Mouse (Mus musculus) B cell, adult 62 days (primary cell): ENCODE results near the gene Bcl3. TPM values are rescaled to one million over a fixed set of nuclear protein-coding genes. Genes with fewer than 3 reads are reported as not detected.

Experiments
- total RNA-seq: library from RNA; stranded (reverse); gene quantifications from 4 replicates; pipeline ENCODE4 v1.2.4, GENCODE M21; 2023

The Bcl3 gene
- total RNA-seq, result 57.3 to 76.7 TPM (median 71.4 TPM) in 4 replicates

DNA sequence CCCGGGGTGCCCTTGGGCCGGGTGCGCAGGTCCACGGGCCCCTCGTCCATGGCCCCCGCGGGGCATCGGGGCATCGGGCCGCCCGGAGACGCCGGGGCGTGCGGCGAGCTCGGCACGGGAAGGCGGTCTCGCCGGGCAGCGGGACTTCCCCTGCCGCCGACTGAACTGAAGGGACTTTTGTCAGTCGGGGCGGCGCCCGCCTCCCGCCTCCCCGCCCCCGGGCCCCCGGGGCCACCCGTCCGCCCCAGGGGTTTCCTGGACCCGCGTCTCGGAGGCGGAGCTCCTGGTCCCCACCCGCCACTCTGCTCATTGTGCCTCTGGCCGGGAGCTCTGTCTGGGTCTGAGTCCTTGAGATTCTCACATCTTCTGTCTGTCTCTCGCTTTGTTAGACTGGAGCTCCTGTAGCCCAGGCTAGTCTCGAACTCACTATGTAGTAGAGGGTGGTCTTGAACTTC lies at the start of gene Bcl3:
Gene Bcl3, minus strand, starts transcription at position 167 of the 455 bp plus-strand sequence.

DNA sequence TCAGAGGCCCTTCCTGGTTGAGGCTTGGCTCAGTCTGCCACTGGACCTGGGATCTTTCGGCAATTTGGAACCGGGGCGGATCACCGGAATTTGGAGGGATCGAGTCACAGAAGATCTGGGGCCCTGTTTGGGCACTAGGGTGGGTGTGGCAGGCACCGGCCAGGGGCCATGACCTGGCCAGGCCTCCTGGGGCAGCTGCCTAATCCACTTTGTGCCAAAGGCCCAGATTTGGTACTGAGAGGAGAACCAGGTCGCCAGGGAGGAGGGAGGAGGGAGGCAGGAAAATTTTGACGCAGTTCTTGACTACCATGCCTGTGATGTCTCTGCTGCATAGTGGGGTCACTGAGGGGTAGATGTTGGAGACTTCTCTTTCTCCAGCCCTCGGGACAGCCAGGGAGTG lies 38.6 kb upstream of the Bcl3 start, which contains the start of gene Ceacam16:
Gene Ceacam16, minus strand, starts transcription at position 101 of the 400 bp plus-strand sequence.

DNA sequence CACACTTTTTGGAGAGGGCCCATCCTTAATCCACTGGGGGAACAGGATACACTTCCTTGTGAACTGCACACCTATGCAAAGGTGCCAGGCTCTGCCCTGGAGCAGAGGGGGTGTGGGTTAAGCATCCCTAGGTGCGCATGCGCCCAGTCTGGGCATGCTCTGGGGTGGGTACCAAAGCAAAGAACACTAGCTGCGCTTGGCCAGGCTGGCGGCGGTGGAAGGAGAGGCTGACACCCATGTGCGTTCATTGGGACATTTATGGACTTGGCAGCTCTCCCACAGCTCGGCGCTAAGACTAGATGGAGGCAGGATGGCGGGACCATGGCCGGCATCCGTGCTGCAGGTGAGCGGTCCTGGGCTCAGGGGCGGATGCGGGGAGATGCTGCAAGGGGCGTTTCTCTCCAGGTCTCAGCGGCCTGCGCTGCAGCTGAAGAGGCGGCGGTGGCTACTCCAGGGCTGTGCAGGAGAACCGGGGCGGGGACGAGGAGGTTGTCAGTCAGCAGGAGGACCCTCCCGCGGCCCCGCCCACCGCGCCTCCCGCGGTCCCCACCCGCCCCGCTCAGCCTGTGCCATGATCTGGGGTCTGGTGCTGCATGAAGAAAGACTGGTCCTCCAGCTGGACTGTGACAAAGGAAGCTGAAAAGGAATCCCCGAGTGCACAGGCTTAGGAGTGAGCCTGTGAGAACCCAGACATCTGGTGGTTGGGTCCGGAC lies 29.4 kb upstream of the Bcl3 start, which contains the start of gene Gm19345:
Gene Gm19345, plus strand, starts transcription at position 146 of the 713 bp plus-strand sequence.

DNA sequence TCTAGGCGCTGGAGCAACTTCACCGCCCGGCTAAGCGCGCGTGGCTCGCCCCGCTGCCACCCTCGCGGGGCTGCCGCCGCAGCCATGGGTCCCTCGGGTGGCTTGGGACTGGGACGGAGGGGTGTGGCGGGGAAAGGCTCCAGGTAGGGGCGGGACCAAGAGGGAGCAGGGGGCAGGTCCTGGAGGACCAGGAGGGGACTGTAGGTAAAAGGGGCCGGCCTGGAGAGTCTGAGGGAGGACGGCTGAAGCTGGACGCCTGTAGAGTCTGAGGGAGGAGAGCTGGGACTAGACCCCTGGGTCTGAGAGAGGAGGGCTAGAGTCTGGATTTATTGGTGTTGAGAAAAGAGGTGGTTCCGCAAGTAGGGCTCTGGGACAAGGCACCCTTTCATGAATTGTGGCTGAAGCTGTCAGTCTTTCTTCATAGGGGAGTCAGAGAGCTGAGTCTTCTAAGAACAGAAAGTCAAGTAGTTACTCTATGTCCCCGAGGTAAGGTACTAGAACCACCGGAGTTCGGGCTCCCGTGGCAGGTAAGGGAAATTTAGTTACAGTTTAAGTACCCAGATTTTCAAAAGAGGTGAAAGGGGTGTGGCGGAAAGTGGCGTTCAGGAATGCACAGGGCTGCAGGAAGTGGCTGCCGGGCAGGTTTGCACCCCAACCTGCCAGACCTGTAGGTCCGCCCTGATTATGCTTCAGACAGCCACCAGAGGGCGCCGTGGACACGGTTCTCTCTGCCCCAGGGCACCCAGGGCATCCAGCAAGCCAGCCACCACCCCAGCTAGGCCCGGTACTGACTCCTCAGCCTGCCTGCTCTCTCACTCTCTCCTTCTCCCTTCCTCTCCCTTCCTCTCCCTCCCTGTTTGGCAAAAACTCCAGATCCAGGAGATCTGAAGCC lies 25.6 kb downstream of the Bcl3 start, which contains the start of gene Cblc:
Gene Cblc, minus strand, starts transcription at position 113 of the 892 bp plus-strand sequence.

DNA sequence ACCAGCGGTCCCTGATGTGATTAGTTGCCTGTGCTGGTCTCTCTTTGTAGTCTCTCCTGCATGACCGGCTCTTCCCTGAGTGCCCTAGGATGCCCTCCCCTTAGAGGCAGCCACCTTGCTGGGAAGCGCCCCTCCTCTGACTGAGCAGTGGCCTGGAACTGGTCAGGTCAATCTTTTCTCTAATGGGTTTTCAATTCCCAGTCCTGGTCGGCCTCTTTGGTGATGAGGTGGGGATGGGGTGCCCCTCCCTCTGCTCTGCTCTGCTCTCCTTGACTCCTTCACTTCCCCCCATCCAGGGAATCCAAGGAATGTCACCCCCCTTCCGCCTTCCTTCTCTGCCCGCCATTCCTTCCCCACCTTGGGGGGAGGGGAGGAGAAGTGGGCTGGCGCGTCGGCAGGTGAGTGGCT lies 51.6 kb downstream of the Bcl3 start, which contains the start of gene Bcam:
Gene Bcam, minus strand, starts transcription at position 33 of the 408 bp plus-strand sequence.

Other genes with a start within 250 kb of the Bcl3 start
- 9.7 to 13.7 TPM (median 12.6 TPM) in 4 replicates for gene Zfp296, start 245.5 kb downstream of the Bcl3 start, total RNA-seq
- gene Gemin7, start 245.2 kb downstream of the Bcl3 start, total RNA-seq, result 72.4 to 80.4 TPM (median 77.1 TPM) in 4 replicates
- 94.5 to 107 TPM (median 98.1 TPM) in 4 replicates for gene Clasrp, start 218.3 kb downstream of the Bcl3 start, total RNA-seq
- gene Relb, start 193.3 kb downstream of the Bcl3 start, total RNA-seq, result 113 to 122 TPM (median 116 TPM) in 4 replicates
- 64.7 to 85.0 TPM (median 67.9 TPM) in 4 replicates for gene Clptm1, start 157.7 kb downstream of the Bcl3 start, total RNA-seq
- gene Apoc2, start 144.8 kb downstream of the Bcl3 start, total RNA-seq, result not detected in 4 replicates
- gene Gm44805, start 141.3 kb downstream of the Bcl3 start, total RNA-seq, result not detected in 4 replicates
- gene Apoc4, start 141.3 kb downstream of the Bcl3 start, total RNA-seq, result not detected in 4 replicates
- gene Apoc1, start 130.1 kb downstream of the Bcl3 start, total RNA-seq, result not detected in 4 replicates
- 69.0 to 80.2 TPM (median 73.6 TPM) in 4 replicates for gene Apoe, start 123.6 kb downstream of the Bcl3 start, total RNA-seq
- 52.4 to 61.9 TPM (median 55.5 TPM) in 4 replicates for gene Tomm40, start 107.3 kb downstream of the Bcl3 start, total RNA-seq
- gene Nectin2, start 72.3 kb downstream of the Bcl3 start, total RNA-seq, result not detected in 4 replicates
- not detected in 4 replicates for gene Bcam, start 51.8 kb downstream of the Bcl3 start, total RNA-seq
- 1.2 to 3.7 TPM (median 2.1 TPM) in 3 of 4 replicates, not detected in the other for gene Cblc, start 26.0 kb downstream of the Bcl3 start, total RNA-seq
- not detected in 4 replicates for gene Gm19345, start 29.2 kb upstream of the Bcl3 start, total RNA-seq
- gene Ceacam16, start 38.5 kb upstream of the Bcl3 start, total RNA-seq, result 13.2 to 20.2 TPM (median 15.3 TPM) in 4 replicates
- not detected in 4 replicates for gene Ceacam19, start 65.2 kb upstream of the Bcl3 start, total RNA-seq
- 18.8 to 24.1 TPM (median 21.6 TPM) in 4 replicates for gene Pvr, start 98.4 kb upstream of the Bcl3 start, total RNA-seq
- not detected in 4 replicates for gene Igsf23, start 128.0 kb upstream of the Bcl3 start, total RNA-seq
- not detected in 4 replicates for gene Ceacam20, start 142.6 kb upstream of the Bcl3 start, total RNA-seq
- not detected in 4 replicates for gene Nlrp9b, start 168.7 kb upstream of the Bcl3 start, total RNA-seq